Mouse (Mus musculus): ENCODE measurements around the gene Gpr107. TPM values are rescaled to one million over a fixed set of nuclear protein-coding genes. Genes with fewer than 3 reads are reported as not detected.
A peak's percentile ranks its signal among the peaks of the same experiment; 100 is the strongest.

The Gpr107 gene
- total RNA-seq, 4 experiments from 2014 or later: 48.6 to 65.5 (median 56.0) TPM

DNA sequence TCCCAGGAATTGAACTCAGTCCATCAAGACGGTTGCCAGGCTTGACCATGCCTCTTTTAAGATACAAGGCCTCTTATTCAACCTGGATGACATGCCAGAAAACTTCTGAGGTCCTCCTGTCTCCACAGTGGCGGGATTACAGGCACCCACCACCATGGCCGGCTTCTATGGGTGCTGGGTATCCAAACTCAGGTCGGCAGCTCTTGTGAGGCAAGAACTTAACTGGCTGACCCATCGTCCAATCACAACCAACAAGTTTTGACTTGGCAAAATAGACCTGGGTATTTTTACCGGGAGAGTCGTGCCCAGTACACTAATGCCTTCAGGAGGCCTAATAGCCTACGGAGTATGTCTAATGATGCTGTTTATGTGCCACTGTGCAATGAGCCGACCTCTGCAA lies 26.1 kb upstream of the Gpr107 start:
- DNase-seq (ENCODE audit: low spot score in 2 of 2): no peak

- DNase-seq (ENCODE audit: low spot score in 2 of 2): no peak
Measured at GRCm38 (mm10) chr2:31127219-31127618, 24.9 kb upstream of the Gpr107 start.

GRCm38 (mm10) chr2:31127899-31128298 lies 24.2 kb upstream of the Gpr107 start:
- DNase-seq (ENCODE audit: low spot score in 2 of 2): no peak

- DNase-seq (ENCODE audit: low spot score in 2 of 2): no peak
Measured at GRCm38 (mm10) chr2:31129742-31130518, 22.2 kb upstream of the Gpr107 start.

DNA sequence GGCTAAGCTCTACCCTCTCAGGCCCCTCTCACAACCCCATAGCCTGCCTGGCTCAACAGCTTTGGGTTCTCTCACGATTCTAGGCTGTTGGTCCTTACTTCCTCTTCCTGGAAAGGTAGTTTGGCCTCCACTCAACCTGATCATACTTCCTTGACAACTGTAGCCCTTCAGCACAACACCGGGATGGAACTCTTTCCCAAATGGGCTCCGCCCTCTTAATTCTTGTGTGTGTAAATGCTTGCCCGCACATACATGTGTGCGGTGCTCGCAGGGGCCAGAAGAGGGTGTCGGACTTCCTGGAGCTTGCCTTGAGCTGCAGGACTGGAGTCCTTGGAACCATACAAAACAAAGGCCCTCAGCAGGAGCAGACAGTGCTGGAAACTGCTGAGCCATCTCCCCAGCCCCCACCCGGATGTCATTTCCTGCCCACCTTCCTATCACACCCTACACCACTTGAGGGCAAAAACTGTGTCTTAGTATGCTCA lies 21.3 kb upstream of the Gpr107 start:
- DNase-seq (ENCODE audit: low spot score in 2 of 2): no peak

GRCm38 (mm10) chr2:31132682-31133081 lies 19.4 kb upstream of the Gpr107 start:
- DNase-seq (ENCODE audit: low spot score in 2 of 2): no peak

DNA sequence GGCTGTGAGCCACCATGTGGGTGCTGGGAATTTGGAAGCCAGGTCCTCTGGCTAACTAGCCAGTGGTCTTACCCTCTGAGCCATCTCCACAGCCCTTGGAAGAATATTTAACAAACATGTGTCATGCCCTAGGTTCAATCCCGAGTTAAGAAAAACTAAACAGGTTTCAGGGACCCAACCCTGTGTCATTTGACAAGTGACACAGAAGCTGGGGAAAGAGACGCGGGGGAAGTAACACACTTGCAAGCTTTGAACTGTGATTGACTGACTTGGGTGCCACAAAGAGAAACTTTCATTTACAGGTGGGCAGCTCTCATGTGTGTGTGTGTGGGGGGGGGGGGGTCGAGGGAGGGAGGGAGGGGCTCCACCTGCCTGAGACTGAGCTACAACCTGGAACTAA lies 18.1 kb upstream of the Gpr107 start:
- no peak for DNase-seq (ENCODE audit: low spot score in 2 of 2)

DNA sequence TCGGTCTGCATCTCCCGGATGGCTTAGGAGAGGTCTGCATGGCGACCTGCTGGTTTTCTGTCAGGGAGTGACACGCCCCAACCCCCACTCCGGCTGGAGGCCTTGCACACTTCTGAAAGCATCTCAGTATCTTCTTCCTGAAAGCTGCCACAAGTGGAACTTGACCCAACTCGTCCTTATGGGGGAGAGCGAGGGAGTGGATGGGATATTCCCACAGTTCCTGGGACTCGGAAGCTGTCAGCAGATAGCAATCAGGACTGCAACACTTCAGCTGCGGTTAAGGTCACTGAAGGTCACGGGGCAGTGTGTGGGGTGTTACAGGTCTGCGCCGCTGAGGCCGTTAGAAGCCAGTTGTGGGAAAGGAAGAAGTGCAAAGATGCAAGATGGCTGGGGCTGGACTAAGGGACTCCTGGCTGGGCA lies 16.6 kb upstream of the Gpr107 start:
- DNase-seq (ENCODE audit: low spot score in 2 of 2): no peak

DNA sequence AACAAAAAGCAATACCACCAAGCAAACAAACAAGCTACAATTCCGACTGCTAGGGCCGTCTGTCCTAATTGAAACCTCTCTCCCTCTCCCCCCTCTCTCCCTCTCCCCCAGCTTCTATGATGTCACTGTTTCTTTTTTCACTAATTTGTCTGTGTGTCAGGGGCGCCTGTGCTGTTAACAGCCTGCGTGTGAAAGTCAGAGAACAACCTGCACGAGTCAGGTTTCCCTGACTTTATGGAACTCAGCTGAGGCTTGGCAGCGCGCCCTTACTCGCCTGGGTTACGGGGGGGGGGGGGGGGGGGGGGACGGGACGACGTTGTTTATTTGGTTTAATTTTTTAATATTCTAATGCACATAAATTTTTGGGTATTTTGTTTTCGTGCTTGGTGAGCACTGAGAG lies 15.8 kb upstream of the Gpr107 start:
- DNase-seq (ENCODE audit: low spot score in 2 of 2): no peak

DNA sequence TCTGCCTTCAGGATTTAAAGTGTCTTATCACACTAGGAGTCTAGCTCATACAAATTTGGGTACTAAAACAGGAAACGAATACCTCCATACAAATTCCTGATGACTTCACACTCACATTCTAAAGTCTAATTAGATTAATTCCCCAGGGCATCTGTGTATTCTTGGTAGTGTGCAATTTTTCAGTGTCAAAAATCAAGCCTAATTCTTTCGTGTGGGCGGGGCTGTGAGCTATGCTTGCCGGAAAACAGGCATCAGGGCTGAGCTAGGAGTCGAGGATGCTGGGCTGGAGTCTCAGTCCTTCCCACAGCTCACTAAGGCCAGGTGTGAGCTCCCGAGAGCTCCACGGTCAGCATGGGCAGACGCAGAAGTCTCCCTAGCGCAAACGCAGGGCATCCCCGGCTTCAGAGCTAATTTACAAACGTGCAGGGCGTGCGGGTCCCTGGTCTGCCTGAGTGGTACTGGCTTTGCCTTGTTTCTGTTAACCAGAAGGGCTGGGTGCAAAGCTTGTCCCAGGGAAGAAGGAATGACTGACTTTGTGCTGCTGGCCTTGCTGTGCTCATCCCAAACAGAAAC lies 15.0 kb upstream of the Gpr107 start:
- no peak for DNase-seq (ENCODE audit: low spot score in 2 of 2)

DNA sequence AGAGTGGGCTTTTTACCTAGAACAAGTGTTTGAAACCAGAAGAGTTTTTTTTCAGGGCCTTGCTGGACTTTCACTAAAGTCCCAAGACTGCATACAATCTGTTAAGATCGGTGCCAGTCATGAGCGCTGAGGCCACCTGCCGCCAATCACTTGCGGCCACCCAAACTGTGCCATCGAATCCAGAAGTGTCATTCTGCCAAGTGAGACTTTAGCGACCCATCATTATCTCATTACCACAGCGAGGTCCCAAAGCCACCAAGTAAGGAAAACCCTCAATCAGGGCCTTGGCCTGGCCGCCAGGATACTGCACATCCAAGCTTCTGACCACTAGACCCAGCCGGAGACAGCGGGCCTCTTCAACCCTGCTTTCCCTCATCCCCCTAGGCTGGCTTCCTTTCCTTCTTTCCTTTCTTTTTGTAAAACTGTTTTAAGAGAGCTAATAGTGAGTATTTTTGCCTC lies 12.9 kb upstream of the Gpr107 start:
- DNase-seq (ENCODE audit: low spot score in 2 of 2): no peak

- DNase-seq (ENCODE audit: low spot score in 2 of 2): no peak
Measured at GRCm38 (mm10) chr2:31139991-31140771, 11.9 kb upstream of the Gpr107 start.

GRCm38 (mm10) chr2:31140772-31141073 lies 11.4 kb upstream of the Gpr107 start:
- peak in 1 of 2 experiments; percentile 21 for DNase-seq (ENCODE audit: low spot score in 2 of 2)

- DNase-seq (ENCODE audit: low spot score in 2 of 2): no peak
Measured at GRCm38 (mm10) chr2:31141074-31141866, 10.8 kb upstream of the Gpr107 start.

DNA sequence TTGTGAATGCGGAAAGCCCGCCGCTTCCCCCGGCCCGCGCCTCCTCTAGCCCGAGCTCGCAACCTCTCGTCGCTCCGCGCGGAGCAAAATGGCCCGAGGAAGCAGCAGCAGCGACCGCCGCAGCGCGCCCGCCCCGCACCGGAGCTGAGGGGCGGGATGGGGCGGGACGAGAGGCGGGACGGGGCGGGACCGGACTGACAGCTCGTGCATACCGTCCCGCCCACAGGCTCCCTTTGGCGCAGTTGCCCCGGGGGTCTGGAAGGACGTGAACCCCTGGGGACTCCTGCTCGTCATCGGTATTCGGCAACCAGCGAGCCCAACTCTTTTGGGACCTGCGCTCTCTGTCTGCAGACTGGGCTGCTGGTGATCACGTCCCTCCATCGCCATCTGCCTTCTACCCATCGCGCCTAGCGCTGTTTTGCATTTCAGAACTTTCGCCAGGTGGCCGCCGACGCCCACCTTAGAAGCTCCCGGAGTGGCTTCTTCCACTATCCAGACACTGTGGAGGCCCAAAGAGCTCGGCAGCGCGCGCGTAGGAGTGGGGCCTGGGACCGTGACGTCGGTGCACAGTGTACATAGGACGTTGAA lies 10.2 kb upstream of the Gpr107 start, which contains the start of gene Fnbp1:
Gene Fnbp1 (minus strand): TSS at position 142 of the 588 bp plus-strand sequence.
- DNase-seq (ENCODE audit: low spot score in 2 of 2): peak; percentile 82 to 85

DNA sequence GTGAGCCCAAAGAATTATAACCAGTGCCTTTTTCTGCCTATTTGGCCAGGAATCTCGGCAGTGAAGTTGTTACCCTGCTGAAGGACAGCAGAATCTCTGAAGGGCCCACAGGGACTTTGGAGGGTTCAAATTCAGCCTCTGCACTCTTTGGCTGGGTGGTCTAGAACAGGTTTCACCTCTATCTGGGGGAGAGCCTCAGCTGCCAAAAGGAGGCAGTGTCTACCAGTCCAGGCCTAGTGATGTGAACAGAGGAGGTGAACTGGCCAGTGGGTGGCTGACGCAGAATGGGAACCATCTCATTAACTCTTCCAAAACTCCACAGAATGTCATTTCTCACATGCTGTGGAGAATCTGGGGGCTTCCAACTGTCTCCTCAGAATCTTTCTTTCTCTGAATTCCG lies 9.6 kb upstream of the Gpr107 start:
- no peak for DNase-seq (ENCODE audit: low spot score in 2 of 2)

GRCm38 (mm10) chr2:31143326-31143725 lies 8.8 kb upstream of the Gpr107 start:
- no peak for DNase-seq (ENCODE audit: low spot score in 2 of 2)

- no peak for DNase-seq (ENCODE audit: low spot score in 2 of 2)
Measured at GRCm38 (mm10) chr2:31143768-31144695, 8.1 kb upstream of the Gpr107 start.

GRCm38 (mm10) chr2:31144901-31145300 lies 7.2 kb upstream of the Gpr107 start:
- DNase-seq (ENCODE audit: low spot score in 2 of 2): no peak

GRCm38 (mm10) chr2:31147054-31147453 lies 5.1 kb upstream of the Gpr107 start:
- no peak for DNase-seq (ENCODE audit: low spot score in 2 of 2)

Data from layer of hippocampus, adult 8-10 months (tissue).